Mouse (Mus musculus) intestine, embryonic 15.5 days (tissue): ENCODE results near the gene Pcgf1. TPM values are rescaled to one million over a fixed set of nuclear protein-coding genes. Genes with fewer than 3 reads are reported as not detected.

Experiments
- ATAC-seq: fragments of 200-750 bp; cut with Nextera tagmentation; 2 replicates; pipeline ENCODE4 v1.8.0; 2017; ENCODE audit warnings: moderate TSS enrichment, moderate library complexity
- H3K27ac ChIP-seq: fragments of 300-500 bp; sonication (generic); 2 replicates; pipeline ENCODE4 v1.5.1; 2015; ENCODE audit warnings: mild to moderate bottlenecking, inconsistent platforms
- H3K27me3 ChIP-seq: fragments of 300-500 bp; sonication (generic); replicated peaks from 2 replicates; pipeline ENCODE4 v1.6.1; 2015; ENCODE audit warnings: inconsistent platforms
- H3K36me3 ChIP-seq: fragments of 300-500 bp; sonication (generic); 2 replicates; pipeline ENCODE4 v1.6.1; 2015; ENCODE audit warnings: inconsistent platforms
- H3K4me1 ChIP-seq: fragments of 300-500 bp; sonication (generic); replicated peaks from 2 replicates; pipeline ENCODE4 v1.6.1; 2015; ENCODE audit warnings: inconsistent platforms
- H3K4me2 ChIP-seq: fragments of 300-500 bp; sonication (generic); replicated peaks from 2 replicates; pipeline ENCODE4 v1.6.1; 2015; ENCODE audit warnings: mild to moderate bottlenecking, inconsistent platforms
- H3K4me3 ChIP-seq: fragments of 300-500 bp; sonication (generic); replicated peaks from 2 replicates; pipeline ENCODE4 v1.5.1; 2015; ENCODE audit warnings: inconsistent platforms
- H3K9ac ChIP-seq: fragments of 300-500 bp; sonication (generic); 2 replicates; pipeline ENCODE4 v1.6.1; 2015; ENCODE audit warnings: inconsistent platforms
- H3K9me3 ChIP-seq: fragments of 300-500 bp; sonication (generic); 2 replicates; pipeline ENCODE4 v1.6.1; 2016; ENCODE audit warnings: inconsistent platforms
- WGBS: fragments of 180-500 bp; shearing (Covaris S2); methylation state at CpG from one replicate; pipeline ENCODE4 v1.1.7; 2015; 5-methylcytosine and 5-hydroxymethylcytosine counted together
- polyA plus RNA-seq: library from polyadenylated mRNA; unstranded; fragments of >200 nt; fragmentation: Nextera tagmentation; extraction: Ambion mirVana; gene quantifications from 2 replicates; pipeline ENCODE4 v1.2.1, GENCODE M21; 2015

The Pcgf1 gene
- polyA plus RNA-seq, 1 experiment from 2014 or later = 29.4 TPM

DNA sequence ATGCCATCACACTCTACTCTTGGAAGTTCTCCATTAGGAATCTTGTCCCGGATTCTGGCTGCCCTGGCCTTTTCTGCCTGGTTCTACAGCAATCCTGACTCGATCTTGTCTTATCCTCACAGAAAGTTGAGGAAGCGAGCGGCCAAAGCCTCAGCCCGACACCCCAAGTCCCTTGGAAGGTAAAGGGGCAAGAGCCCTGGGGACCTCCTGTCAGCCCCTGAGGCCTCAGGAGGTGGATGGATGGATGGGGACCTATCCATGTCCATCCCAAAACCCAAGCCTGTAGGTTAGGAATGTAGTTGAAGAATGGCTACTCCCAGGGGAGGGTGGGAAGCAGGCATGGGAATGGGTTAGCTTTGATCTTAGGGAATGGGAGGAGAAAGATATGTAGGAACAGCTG lies 33.7 kb upstream of the Pcgf1 start:
- Histone ChIP-seq H3K9ac (no peak overlapping the region), H3K36me3 (no peaks in the 10 kb centered on the region), H3K4me2 (no peak overlapping the region), H3K4me3 (no peak overlapping the region), H3K27ac (no peak overlapping the region), H3K4me1 (no peaks in the 10 kb centered on the region), H3K27me3 (no peaks in the 10 kb centered on the region), H3K9me3 (no peaks in the 10 kb centered on the region)
- 89% methylated on average over 5 of the region's 5 CpGs for WGBS
- ATAC-seq = no peak

DNA sequence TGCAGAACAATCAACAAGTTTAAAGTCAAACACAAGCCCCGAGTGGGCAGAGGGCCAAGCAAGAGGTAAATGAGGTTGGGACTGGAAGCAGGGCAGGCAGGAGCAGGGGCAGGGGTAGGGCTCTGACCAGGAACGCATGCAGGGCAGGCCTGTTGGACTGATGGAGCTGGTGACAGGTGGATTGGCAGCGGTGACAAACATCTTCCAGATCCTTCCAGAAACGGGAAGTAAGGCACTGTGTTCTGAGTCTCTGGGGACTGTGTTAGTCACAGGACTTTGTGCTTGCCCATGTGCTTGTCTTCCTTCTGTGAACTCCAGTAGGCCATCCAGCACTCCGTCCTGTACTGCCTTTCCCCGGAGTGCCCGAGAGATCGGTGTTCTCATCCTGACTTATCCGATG lies 32.9 kb upstream of the Pcgf1 start:
- no peaks in the 10 kb centered on the region for H3K4me1 ChIP-seq
- WGBS = 75% methylated on average over 9 of the region's 9 CpGs
- no peak overlapping the region for H3K9ac ChIP-seq
- H3K27me3 ChIP-seq = no peaks in the 10 kb centered on the region
- no peaks in the 10 kb centered on the region for H3K9me3 ChIP-seq
- no peak overlapping the region for H3K4me3 ChIP-seq
- H3K27ac ChIP-seq = no peak overlapping the region
- H3K36me3 ChIP-seq = no peaks in the 10 kb centered on the region
- no peak overlapping the region for H3K4me2 ChIP-seq
- ATAC-seq = no peak

- Histone ChIP-seq H3K4me2 (no peak overlapping the region), H3K9ac (no peak overlapping the region), H3K4me3 (no peak overlapping the region), H3K9me3 (no peaks in the 10 kb centered on the region), H3K27ac (no peak overlapping the region), H3K36me3 (peaks cover 7% of the 10 kb centered on the region; the same call in 1 of the 2 replicates), H3K4me1 (peaks cover 14% of the 10 kb centered on the region), H3K27me3 (no peaks in the 10 kb centered on the region)
- 73% methylated on average over 10 of the region's 10 CpGs for WGBS
- no peak for ATAC-seq
Observed at GRCm38 (mm10) chr6:83049367-83049766, 28.3 kb upstream of the Pcgf1 start.

DNA sequence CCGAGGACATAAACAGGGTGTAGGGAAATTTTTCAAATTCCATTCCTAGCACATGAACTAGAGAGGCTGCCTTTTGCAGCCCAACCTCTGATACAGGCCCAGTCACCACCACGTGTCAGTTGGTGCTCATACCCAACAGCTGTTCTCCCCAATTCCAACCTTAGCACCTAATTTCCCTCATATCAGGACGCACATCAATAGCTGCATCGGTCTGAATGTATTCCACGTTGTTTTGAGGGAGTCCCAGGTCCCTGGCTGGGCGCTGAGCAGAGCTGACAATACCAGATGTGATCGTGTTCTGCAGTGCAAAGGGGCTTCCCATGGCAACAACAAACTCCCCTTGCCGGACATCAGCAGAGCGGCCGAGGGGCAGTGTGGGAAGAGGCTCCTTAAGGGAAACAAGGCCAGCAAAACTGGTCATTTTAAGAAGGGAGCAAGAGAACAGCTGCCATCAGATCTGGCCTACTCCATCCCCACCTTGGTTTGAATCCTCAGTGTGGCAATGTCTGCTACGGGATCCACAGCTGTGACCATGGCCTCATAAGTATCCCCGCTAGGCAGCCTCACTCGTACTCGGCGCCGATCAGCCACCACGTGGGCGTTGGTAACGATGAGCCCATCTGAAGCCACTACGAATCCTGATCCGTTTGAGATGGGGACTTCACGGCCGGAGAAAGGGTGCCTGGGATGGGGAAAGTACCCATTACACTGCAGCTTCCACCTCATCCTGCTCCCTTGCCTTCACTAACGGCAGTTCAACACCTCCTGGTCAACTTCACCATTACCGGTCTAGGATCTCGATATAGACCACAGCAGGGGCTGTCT lies 24.3 kb upstream of the Pcgf1 start:
- H3K4me1 ChIP-seq = peaks cover 25% of the 10 kb centered on the region
- peaks cover 15% of the 10 kb centered on the region; the same call in 1 of the 2 replicates for H3K36me3 ChIP-seq
- peak overlapping the region; percentile 93 for H3K4me2 ChIP-seq
- H3K9ac ChIP-seq = peak overlapping the region; percentile 82
- no peaks in the 10 kb centered on the region for H3K27me3 ChIP-seq
- H3K4me3 ChIP-seq = peak overlapping the region; percentile 96
- peak overlapping the region; percentile 85 for H3K27ac ChIP-seq
- H3K9me3 ChIP-seq = no peaks in the 10 kb centered on the region
- ATAC-seq = no peak
- 3% methylated on average over 26 of the region's 26 CpGs for WGBS

- peaks cover 28% of the 10 kb centered on the region for H3K4me1 ChIP-seq
- no peaks in the 10 kb centered on the region for H3K9me3 ChIP-seq
- peak; percentile 95 for ATAC-seq
- H3K9ac ChIP-seq = peak within 1 kb of the TSS; percentile 95
- peak within 1 kb of the TSS; percentile 96 for H3K4me3 ChIP-seq
- peak within 1 kb of the TSS; percentile 85 for H3K27ac ChIP-seq
- peaks cover 15% of the 10 kb centered on the region; the same call in 1 of the 2 replicates for H3K36me3 ChIP-seq
- under 1% methylated on average over 62 of the region's 64 CpGs for WGBS
- H3K27me3 ChIP-seq = no peaks in the 10 kb centered on the region
- H3K4me2 ChIP-seq = peak within 1 kb of the TSS; percentile 93
Observed at GRCm38 (mm10) chr6:83054074-83054851, 23.4 kb upstream of the Pcgf1 start, which contains the start of gene Aup1. TSS of gene Aup1 (plus strand) at chr6:83054521.

DNA sequence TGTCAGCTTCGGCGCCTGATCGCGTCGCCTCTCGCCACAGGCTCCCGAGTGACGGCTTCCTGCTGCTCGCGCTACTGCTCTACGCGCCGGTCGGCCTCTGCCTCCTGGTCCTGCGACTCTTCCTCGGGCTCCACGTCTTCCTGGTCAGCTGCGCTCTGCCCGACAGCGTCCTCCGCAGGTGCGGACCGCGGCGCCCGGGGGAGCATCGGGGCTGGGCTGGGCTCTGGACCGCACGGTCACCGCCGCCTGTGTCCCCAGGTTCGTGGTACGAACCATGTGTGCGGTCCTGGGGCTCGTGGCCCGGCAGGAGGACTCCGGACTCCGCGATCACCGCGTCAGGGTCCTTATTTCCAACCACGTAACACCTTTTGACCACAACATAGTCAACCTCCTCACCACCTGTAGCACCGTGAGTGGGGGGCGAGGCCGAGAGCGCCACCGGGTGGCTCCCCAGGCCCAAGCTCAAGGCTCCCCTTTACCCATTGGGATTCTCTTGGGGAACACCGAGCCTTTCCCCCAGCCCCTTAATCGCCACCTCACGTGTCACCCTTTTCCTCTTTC lies 22.7 kb upstream of the Pcgf1 start, which contains the start of gene Htra2:
Htra2 (minus strand) TSS at position 403 of the 561 bp plus-strand sequence.
- Histone ChIP-seq H3K9me3 (no peaks in the 10 kb centered on the region), H3K27me3 (no peaks in the 10 kb centered on the region), H3K9ac (peak within 1 kb of the TSS; percentile 95), H3K4me2 (peak within 1 kb of the TSS; percentile 93), H3K27ac (peak within 1 kb of the TSS; percentile 85), H3K4me3 (peak within 1 kb of the TSS; percentile 96), H3K4me1 (peaks cover 28% of the 10 kb centered on the region), H3K36me3 (peaks cover 15% of the 10 kb centered on the region; the same call in 1 of the 2 replicates)
- 1% methylated on average over 50 of the region's 50 CpGs for WGBS
- ATAC-seq = no peak; the same call in none of the 2 replicates

GRCm38 (mm10) chr6:83057790-83058189 lies 19.9 kb upstream of the Pcgf1 start, which contains the start of gene Dqx1:
TSS of gene Dqx1 (plus strand) at chr6:83057844.
- peak; percentile 75 for ATAC-seq

DNA sequence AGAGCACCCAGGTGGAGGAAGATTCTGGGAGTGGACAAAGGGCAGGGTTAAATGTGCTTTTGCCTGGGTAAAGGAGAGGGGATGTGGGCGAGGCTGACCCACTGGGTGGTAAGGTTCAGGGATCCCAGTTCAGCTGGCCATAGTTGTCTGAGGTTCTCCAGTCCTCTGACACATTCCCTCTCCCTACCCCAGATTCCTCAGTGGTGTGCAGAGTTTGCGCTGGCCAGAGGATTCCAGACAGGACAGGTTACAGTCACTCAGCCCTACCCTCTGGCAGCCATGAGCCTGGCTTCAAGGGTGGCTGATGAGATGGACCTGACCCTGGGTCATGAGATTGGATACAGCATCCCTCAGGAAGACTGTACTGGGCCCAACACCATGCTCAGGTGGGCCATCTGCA lies 18.9 kb upstream of the Pcgf1 start:
- no peaks in the 10 kb centered on the region for H3K9me3 ChIP-seq
- H3K36me3 ChIP-seq = peaks cover 9% of the 10 kb centered on the region; the same call in 1 of the 2 replicates
- peak overlapping the region; percentile 72 for H3K27ac ChIP-seq
- no peak for ATAC-seq
- H3K9ac ChIP-seq = peak overlapping the region; percentile 23; the same call in 1 of the 2 replicates
- H3K4me3 ChIP-seq = peak overlapping the region; percentile 31
- WGBS = 84% methylated on average over 2 of the region's 2 CpGs
- peaks cover 22% of the 10 kb centered on the region for H3K27me3 ChIP-seq
- peaks cover 14% of the 10 kb centered on the region for H3K4me1 ChIP-seq
- peak overlapping the region; percentile 50 for H3K4me2 ChIP-seq

More at GRCm38 (mm10) chr6:83057790-83058189, 19.9 kb upstream of the Pcgf1 start, which contains the start of gene Dqx1:
- peak within 1 kb of the TSS; percentile 50 for H3K4me2 ChIP-seq
- H3K4me1 ChIP-seq = peaks cover 22% of the 10 kb centered on the region
- H3K9ac ChIP-seq = peak within 1 kb of the TSS; percentile 23
- peak within 1 kb of the TSS; percentile 72 for H3K27ac ChIP-seq
- no peaks in the 10 kb centered on the region for H3K9me3 ChIP-seq
- peaks cover 9% of the 10 kb centered on the region; the same call in 1 of the 2 replicates for H3K36me3 ChIP-seq
- 37% methylated on average over 3 of the region's 3 CpGs for WGBS
- peak within 1 kb of the TSS; percentile 31 for H3K4me3 ChIP-seq
- H3K27me3 ChIP-seq = peaks cover 13% of the 10 kb centered on the region

- ATAC-seq = no peak
- H3K36me3 ChIP-seq = no peaks in the 10 kb centered on the region
- H3K4me3 ChIP-seq = no peak overlapping the region
- H3K9me3 ChIP-seq = no peaks in the 10 kb centered on the region
- WGBS = 40% methylated on average over 8 of the region's 8 CpGs
- no peak overlapping the region for H3K9ac ChIP-seq
- peaks cover 26% of the 10 kb centered on the region for H3K4me1 ChIP-seq
- peaks cover 93% of the 10 kb centered on the region for H3K27me3 ChIP-seq
- H3K4me2 ChIP-seq = no peak overlapping the region
- H3K27ac ChIP-seq = no peak overlapping the region
Observed at GRCm38 (mm10) chr6:83065995-83066394, 11.7 kb upstream of the Pcgf1 start.

DNA sequence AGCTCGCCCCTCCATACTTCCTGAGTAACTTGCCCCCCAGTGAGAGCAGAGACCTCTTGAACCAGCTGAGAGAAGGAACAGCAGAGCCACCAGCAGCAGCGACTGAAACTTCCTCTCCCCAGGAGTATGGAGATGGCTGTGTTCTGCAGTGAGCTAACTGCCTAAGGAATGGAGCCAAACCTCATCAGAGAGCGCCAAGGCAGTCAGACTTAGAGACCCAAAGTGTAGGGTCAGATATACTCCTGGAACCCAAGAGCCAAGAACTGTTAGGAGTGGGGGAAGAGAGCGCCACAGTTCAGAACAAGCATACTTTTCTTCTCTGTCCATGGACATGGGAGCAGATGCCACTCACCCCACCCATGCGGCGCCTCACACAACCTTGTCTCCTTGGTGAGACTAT lies 11.2 kb upstream of the Pcgf1 start:
- ATAC-seq = no peak
- 27% methylated on average over 6 of the region's 6 CpGs for WGBS
- H3K4me2 ChIP-seq = no peak overlapping the region

GRCm38 (mm10) chr6:83068221-83068620 lies 9.4 kb upstream of the Pcgf1 start:
- Histone ChIP-seq H3K4me3 (peak overlapping the region; percentile 37), H3K4me2 (peak overlapping the region; percentile 65; the same call in 1 of the 2 replicates), H3K36me3 (no peaks in the 10 kb centered on the region), H3K9ac (no peak overlapping the region), H3K9me3 (no peaks in the 10 kb centered on the region), H3K4me1 (peaks cover 29% of the 10 kb centered on the region), H3K27ac (no peak overlapping the region), H3K27me3 (peaks cover 94% of the 10 kb centered on the region)
- no peak for ATAC-seq
- 6% methylated on average over 8 of the region's 8 CpGs for WGBS

More for the DNA sequence above, 11.2 kb upstream of the Pcgf1 start:
- Histone ChIP-seq H3K9ac (no peak overlapping the region), H3K4me1 (peaks cover 29% of the 10 kb centered on the region), H3K36me3 (no peaks in the 10 kb centered on the region), H3K4me3 (no peak overlapping the region), H3K9me3 (no peaks in the 10 kb centered on the region), H3K27ac (no peak overlapping the region), H3K27me3 (peaks cover 93% of the 10 kb centered on the region)
